21 mouse cellular contexts compared by ENCODE assay signal in genomic region chr2:52561137-52561536, GRCm38 (mm10).
"Had no signal": no experiment of that assay in that cellular context is flagged by ENCODE, and none has a peak within 500 bp of the region (broad histone marks: within the 10 kb centered on the region; RNA-seq: fewer than 3 reads in every experiment).

No protein-coding gene starts in this region.

- H3K27me3 ChIP-seq: limb, embryonic 13.5 days; liver, embryonic 15.5 days; midbrain, embryonic 15.5 days; neural tube, embryonic 13.5 days; stomach, embryonic 15.5 days had no signal

- H3K4me1 ChIP-seq: limb, embryonic 10.5 days; limb, embryonic 13.5 days; stomach, embryonic 15.5 days had no signal

- H3K36me3 ChIP-seq: limb, embryonic 10.5 days; limb, embryonic 13.5 days; liver, embryonic 12.5 days; liver, embryonic 15.5 days; midbrain, embryonic 15.5 days; neural tube, embryonic 13.5 days; stomach, embryonic 15.5 days had no signal

- ATAC-seq: liver, embryonic 12.5 days; midbrain, embryonic 15.5 days had no signal

- H3K9me3 ChIP-seq: limb, embryonic 10.5 days; limb, embryonic 13.5 days; liver, embryonic 12.5 days; liver, embryonic 15.5 days; midbrain, embryonic 15.5 days; neural tube, embryonic 13.5 days; stomach, embryonic 15.5 days had no signal

- H3K4me3 ChIP-seq: layer of hippocampus, adult 2 months; limb, embryonic 10.5 days; limb, embryonic 13.5 days; liver, embryonic 12.5 days; liver, embryonic 15.5 days; midbrain, embryonic 15.5 days; neural tube, embryonic 13.5 days; stomach, embryonic 15.5 days had no signal

- H3K27ac ChIP-seq: kidney, postnatal 0 days; layer of hippocampus, adult 2 months; limb, embryonic 10.5 days; limb, embryonic 13.5 days; liver, embryonic 12.5 days; liver, embryonic 15.5 days; midbrain, embryonic 15.5 days; neural tube, embryonic 13.5 days; stomach, embryonic 15.5 days had no signal

- H3K9ac ChIP-seq: limb, embryonic 13.5 days; liver, embryonic 12.5 days; liver, embryonic 15.5 days; midbrain, embryonic 15.5 days; neural tube, embryonic 13.5 days; stomach, embryonic 15.5 days had no signal

- DNase-seq: kidney, postnatal 25 days; layer of hippocampus, adult 9-11 months; liver; lung, adult 2 months; lung, postnatal 14 days; lung, postnatal 4 days; retina, postnatal 1 day; right cerebral cortex, postnatal 25 days; spleen, adult 18-20 months; thymus, adult 18-20 months; thymus, postnatal 25 days had no signal

- H3K4me2 ChIP-seq: limb, embryonic 13.5 days; liver, embryonic 12.5 days; liver, embryonic 15.5 days; midbrain, embryonic 11.5 days; midbrain, embryonic 15.5 days; neural tube, embryonic 13.5 days; stomach, embryonic 15.5 days had no signal
